8 mouse cellular contexts compared by ENCODE assay signal in genomic region chr17:33991788-33992664, GRCm38 (mm10). TPM values are rescaled to one million over a fixed set of nuclear protein-coding genes. Genes with fewer than 3 reads are reported as not detected.
DNase-seq lines count a peak whose midpoint lies in the region; ATAC-seq and TF ChIP-seq lines count a peak whose summit lies in the region.

No protein-coding gene starts in this region.

- intact Hi-C loops in left cerebral cortex, postnatal 10 days (cut with DNase I): loop anchor here (10.0 kb wide), 1 partner anchor 1353 kb away; the partner anchor contains the start of gene H2-Q2
- intact Hi-C loops in gastrocnemius, postnatal 14 days (cut with DNase I; ENCODE audit: low total_unique reads): no loop called here

- no peak for ATAC-seq in neural tube, embryonic 11.5 days (ENCODE audit: insufficient read depth, low FRiP score, low TSS enrichment)

- no peak overlapping the region for H3K4me3 ChIP-seq in liver, adult 2 months (ENCODE audit: insufficient read depth, low read depth, low read length)
- H3K4me3 ChIP-seq in neural tube, embryonic 11.5 days (ENCODE audit: low read depth, low read length): no peak overlapping the region

- no peaks in the 10 kb centered on the region for H3K27me3 ChIP-seq in liver, adult 2 months (ENCODE audit: control insufficient read depth, insufficient read depth, low read length)
- H3K27me3 ChIP-seq in neural tube, embryonic 11.5 days (ENCODE audit: control insufficient read depth, insufficient read depth, low read length): no peaks in the 10 kb centered on the region

- H3K4me2 ChIP-seq in neural tube, embryonic 11.5 days (ENCODE audit: low read depth): no peak overlapping the region

- peaks cover 7% of the 10 kb centered on the region; the same call in 1 of the 2 replicates for H3K36me3 ChIP-seq in liver, adult 2 months (ENCODE audit: control insufficient read depth, insufficient read depth, low read length)
- no peaks in the 10 kb centered on the region for H3K36me3 ChIP-seq in neural tube, embryonic 11.5 days (ENCODE audit: control insufficient read depth, insufficient read depth, low read length)

- no peak overlapping the region for H3K27ac ChIP-seq in liver, adult 2 months (replicated peaks; ENCODE audit: insufficient read depth, low read depth, low read length)
- H3K27ac ChIP-seq in neural tube, embryonic 11.5 days (ENCODE audit: low read depth, low read length): no peak overlapping the region

- peak; percentile 16 to 61 for DNase-seq in left cerebral cortex, postnatal 10 days (ENCODE audit: extremely low spot score in 1 of 2, low spot score in 2 of 2)
- DNase-seq in left cerebral cortex, adult 11 months (ENCODE audit: low spot score): no peak
- DNase-seq in Muller cell, postnatal 12 days (ENCODE audit: inconsistent ontology term): peak; percentile 38
- DNase-seq in cerebellum, adult 8-10 months: peak; percentile 47
- peak; percentile 54 for DNase-seq in gastrocnemius, postnatal 14 days
- DNase-seq in liver, adult 2 months (ENCODE audit: extremely low read depth, low read depth, low spot score): peak; percentile 67
- peak; percentile 75 for DNase-seq in neural tube, embryonic 11.5 days (ENCODE audit: low spot score)
- DNase-seq in yolk sac, embryonic 10.5 days (ENCODE audit: low spot score): peak; percentile 40

- no peaks in the 10 kb centered on the region for H3K9me3 ChIP-seq in neural tube, embryonic 11.5 days (ENCODE audit: control insufficient read depth, low read length)

- no peak overlapping the region for H3K9ac ChIP-seq in liver, adult 2 months (ENCODE audit: low read depth, low read length)
- H3K9ac ChIP-seq in neural tube, embryonic 11.5 days (ENCODE audit: low read length): no peak overlapping the region

- no peaks in the 10 kb centered on the region for H3K4me1 ChIP-seq in liver, adult 2 months (ENCODE audit: control insufficient read depth, insufficient read depth, low read length)
- no peaks in the 10 kb centered on the region for H3K4me1 ChIP-seq in neural tube, embryonic 11.5 days (ENCODE audit: control insufficient read depth, insufficient read depth, low read length)

- TF ChIP-seq POLR2A in liver, adult 2 months (IDR thresholded peaks at IDR 0.05; ENCODE audit: extremely low read depth, insufficient read depth, low read length): no peak

- peak; percentile 70 for TF ChIP-seq CTCF in liver, adult 2 months (IDR thresholded peaks at IDR 0.05; ENCODE audit: low read depth, low read length)

- H3K79me2 ChIP-seq in liver, adult 2 months (ENCODE audit: control insufficient read depth, insufficient read depth, low read length): no peaks in the 10 kb centered on the region

- WGBS in liver, adult 2 months: 31% methylated on average over 10 of the region's 10 CpGs
- 32% methylated on average over 10 of the region's 10 CpGs for WGBS in neural tube, embryonic 11.5 days

RNA-seq across cellular contexts. Expression of gene H2-K1, which starts 8.1 kb away (rescaled TPM):
- 10 to 100 TPM; 10.6 to 11.8 TPM for total RNA-seq in left cerebral cortex, postnatal 10 days (2021)
- 10 to 100 TPM; 26.5 to 40.1 TPM for total RNA-seq in gastrocnemius, postnatal 14 days (2021)
- 2,105 and 2,348 TPM in 2 replicates for total RNA-seq in liver, adult 2 months (2014; rRNA removed)
- polyA plus RNA-seq in liver, adult 2 months (2012; rRNA removed): 4,310 and 5,575 TPM in 2 replicates
- 20.2 and 23.1 TPM in 2 replicates for polyA plus RNA-seq in neural tube, embryonic 11.5 days (2014; fragmentation: Nextera tagmentation; extraction: Ambion mirVana)

RNA-seq across cellular contexts. Expression of gene Ring1, which starts 32.5 kb away (rescaled TPM):
- total RNA-seq in left cerebral cortex, postnatal 10 days (2021): 10 to 100 TPM; 23.2 to 24.9 TPM
- total RNA-seq in gastrocnemius, postnatal 14 days (2021): 10 to 100 TPM; 11.3 to 13.1 TPM
- 10.0 and 13.7 TPM in 2 replicates for total RNA-seq in liver, adult 2 months (2014; rRNA removed)
- polyA plus RNA-seq in liver, adult 2 months (2012; rRNA removed): 29.7 and 33.8 TPM in 2 replicates
- polyA plus RNA-seq in neural tube, embryonic 11.5 days (2014; fragmentation: Nextera tagmentation; extraction: Ambion mirVana): 5.2 and 8.4 TPM in 2 replicates

RNA-seq across cellular contexts. Expression of gene H2-Ke6, which starts 35.8 kb away (rescaled TPM):
- total RNA-seq in left cerebral cortex, postnatal 10 days (2021): 10 to 100 TPM; 29.7 to 32.0 TPM
- total RNA-seq in gastrocnemius, postnatal 14 days (2021): 10 to 100 TPM; 50.1 to 51.3 TPM
- 76.5 and 80.5 TPM in 2 replicates for total RNA-seq in liver, adult 2 months (2014; rRNA removed)
- polyA plus RNA-seq in liver, adult 2 months (2012; rRNA removed): 162 and 167 TPM in 2 replicates
- 48.1 and 52.7 TPM in 2 replicates for polyA plus RNA-seq in neural tube, embryonic 11.5 days (2014; fragmentation: Nextera tagmentation; extraction: Ambion mirVana)

RNA-seq across cellular contexts. Expression of gene Rps18, which starts 36.2 kb away (rescaled TPM):
- total RNA-seq in left cerebral cortex, postnatal 10 days (2021): 100 to 1,000 TPM; 440 to 443 TPM
- 100 to 1,000 TPM; 464 to 543 TPM for total RNA-seq in gastrocnemius, postnatal 14 days (2021)
- 1,559 and 1,933 TPM in 2 replicates for total RNA-seq in liver, adult 2 months (2014; rRNA removed)
- 224 and 252 TPM in 2 replicates for polyA plus RNA-seq in liver, adult 2 months (2012; rRNA removed)
- polyA plus RNA-seq in neural tube, embryonic 11.5 days (2014; fragmentation: Nextera tagmentation; extraction: Ambion mirVana): 1,341 and 1,360 TPM in 2 replicates

RNA-seq across cellular contexts. Expression of gene Vps52, which starts 36.4 kb away (rescaled TPM):
- total RNA-seq in left cerebral cortex, postnatal 10 days (2021): 10 to 100 TPM; 71.3 to 77.5 TPM
- 10 to 100 TPM; 30.5 to 33.1 TPM for total RNA-seq in gastrocnemius, postnatal 14 days (2021)
- 10.5 and 10.9 TPM in 2 replicates for total RNA-seq in liver, adult 2 months (2014; rRNA removed)
- polyA plus RNA-seq in liver, adult 2 months (2012; rRNA removed): 31.1 and 40.6 TPM in 2 replicates
- polyA plus RNA-seq in neural tube, embryonic 11.5 days (2014; fragmentation: Nextera tagmentation; extraction: Ambion mirVana): 40.7 and 43.8 TPM in 2 replicates

Comparison
In these comparisons a context has a peak if more than half of its experiments do, and no peak if none do; other contexts are left out.
1. RNA of gene H2-K1, which starts 8.1 kb away (total RNA-seq): 2,105 to 2,348 TPM in liver, adult 2 months; 26.5 to 40.1 TPM in gastrocnemius, postnatal 14 days and 10.6 to 11.8 TPM in left cerebral cortex, postnatal 10 days; every median in the first group is over 10 times any median in the second.